Mouse (Mus musculus) liver, adult 2 months (tissue): ENCODE measurements around the gene Vapa.

Experiments
- CTCF ChIP-seq: fragments of 200-500 bp; IDR thresholded peaks from 2 replicates; pipeline ENCODE4 v1.5.1; 2011; ENCODE audit warnings: low read depth, low read length, control low read depth
- POLR2A ChIP-seq: fragments of 200-500 bp; IDR thresholded peaks from 2 replicates; pipeline ENCODE4 v1.6.1; 2011; ENCODE audit warnings: low read length, control low read depth; ENCODE audit not compliant: insufficient read depth; ENCODE audit errors: extremely low read depth

DNA sequence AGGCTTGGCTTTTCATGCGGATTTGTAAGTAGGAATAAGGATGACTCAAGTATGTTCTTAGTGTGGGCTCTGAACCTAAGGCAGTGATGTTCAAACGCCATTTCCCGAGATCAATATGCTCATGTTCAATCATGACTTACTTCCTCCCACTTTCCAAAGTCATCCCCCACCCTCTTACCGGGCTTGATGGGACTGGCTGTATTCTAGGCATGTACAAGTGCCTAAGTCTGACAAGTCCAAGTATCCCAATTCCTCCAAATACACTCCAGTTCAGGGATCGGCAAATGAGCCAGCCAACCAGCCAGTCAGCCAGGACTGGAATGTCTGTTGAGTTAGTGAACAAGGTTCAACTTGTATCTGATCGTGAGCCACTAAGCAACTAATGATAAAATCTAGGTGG lies 12.9 kb upstream of the Vapa start:
- TF ChIP-seq CTCF (no peak), POLR2A (no peak)
